Mouse (Mus musculus): ENCODE results near the gene Csmd2.

DNA sequence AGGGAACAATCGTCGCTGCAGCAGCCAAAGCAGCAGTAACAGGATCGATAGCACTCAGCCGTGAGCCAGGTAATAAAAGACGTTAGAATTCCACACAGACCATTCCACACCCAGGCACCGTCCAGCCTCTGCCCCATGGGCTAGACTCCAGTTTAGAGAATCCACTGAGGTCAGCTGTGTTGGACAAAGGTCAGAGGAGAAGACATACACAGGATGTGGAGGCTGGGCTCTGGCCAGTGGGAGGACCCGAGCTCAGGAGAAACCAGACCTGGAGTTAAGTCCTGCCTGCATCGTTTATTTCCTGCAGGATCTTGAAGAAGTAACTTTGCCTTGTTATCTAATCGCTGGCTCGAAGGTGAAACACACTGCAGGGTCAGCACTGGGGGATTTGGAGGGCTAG is 519.2 kb downstream of the Csmd2 start:
- TF ChIP-seq TAL1 (conservative IDR thresholded peaks at IDR 0.05; ENCODE audit: low read depth, low read length) (no peak), GATA1 (IDR thresholded peaks at IDR 0.05; ENCODE audit: borderline replicate concordance, low read length) (no peak)
